Mouse (Mus musculus): Measurements from ENCODE around the gene Acaca.
A peak's percentile ranks its signal among the peaks of the same experiment; 100 is the strongest.

Acaca gene

DNA sequence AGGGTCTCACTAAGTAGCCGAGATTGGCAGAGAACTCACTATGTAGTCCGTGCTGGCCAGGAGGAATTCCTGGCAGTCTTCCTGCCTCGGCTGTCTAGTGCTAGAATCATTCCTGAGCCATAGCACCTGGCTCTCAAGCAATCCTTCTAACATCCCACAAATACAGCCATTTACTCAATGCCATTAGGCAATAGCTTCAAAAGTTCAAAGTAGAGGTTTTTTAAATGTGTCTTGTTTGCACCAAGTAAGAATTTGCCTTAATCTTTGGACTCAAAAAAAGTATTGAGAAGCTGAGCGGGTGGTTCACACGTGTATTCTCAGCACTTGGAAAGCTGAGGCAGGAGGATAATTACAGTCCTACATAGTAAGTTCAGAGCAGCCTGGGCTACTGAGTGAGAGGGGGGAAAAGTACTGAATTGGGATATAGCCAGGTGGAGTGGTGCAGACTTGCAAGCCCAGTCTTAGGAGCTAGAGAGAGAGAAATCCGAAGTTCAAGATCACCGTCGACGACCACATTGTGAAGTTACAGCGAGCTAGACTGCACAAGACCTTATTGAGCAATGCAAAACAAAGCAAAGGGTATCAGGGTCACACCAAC lies 15.8 kb downstream of the Acaca start:
- DNase-seq (ENCODE audit: extremely low spot score, low read depth, low spot score), result no peak

DNA sequence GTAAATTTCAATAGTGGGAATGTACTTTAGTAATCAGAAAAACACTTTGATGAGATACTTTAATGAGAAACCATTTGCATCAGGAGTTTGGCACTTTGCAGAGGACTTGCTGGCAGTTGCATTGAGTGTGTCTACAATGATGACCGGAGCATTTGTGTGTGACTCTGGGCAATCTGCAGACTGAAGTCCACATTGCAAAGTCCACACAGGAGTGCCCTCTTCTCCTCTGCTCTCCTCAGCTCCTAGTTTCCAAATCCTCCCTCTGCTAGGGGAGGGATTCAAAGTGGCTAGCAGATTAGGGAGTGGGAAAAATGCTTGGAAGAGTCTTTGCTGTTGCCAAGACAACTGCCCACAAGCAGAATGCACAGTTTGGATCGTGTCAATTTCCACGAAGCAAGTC lies 16.6 kb downstream of the Acaca start:
- DNase-seq (ENCODE audit: extremely low spot score, low read depth, low spot score), result no peak

DNA sequence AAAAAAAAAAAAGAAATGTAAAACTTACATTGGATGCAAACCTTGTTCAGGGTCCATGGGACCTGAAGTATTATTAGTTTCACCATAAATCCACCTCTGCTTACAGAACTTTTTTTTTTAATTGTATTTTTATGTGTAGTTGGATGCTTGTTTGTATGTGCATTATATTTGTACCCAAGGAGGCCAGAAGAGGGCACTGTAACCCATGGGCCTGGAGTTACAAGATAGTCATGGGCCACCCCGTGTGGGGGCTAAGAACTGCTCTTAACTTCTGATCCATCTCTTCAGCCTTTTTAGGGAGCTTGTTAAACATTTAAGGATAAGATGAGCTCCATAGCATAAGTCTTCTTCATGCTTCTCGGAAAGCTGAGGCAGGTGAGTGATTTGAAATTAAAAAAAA lies 21.4 kb downstream of the Acaca start:
- no peak for DNase-seq (ENCODE audit: extremely low spot score, low read depth, low spot score)

DNA sequence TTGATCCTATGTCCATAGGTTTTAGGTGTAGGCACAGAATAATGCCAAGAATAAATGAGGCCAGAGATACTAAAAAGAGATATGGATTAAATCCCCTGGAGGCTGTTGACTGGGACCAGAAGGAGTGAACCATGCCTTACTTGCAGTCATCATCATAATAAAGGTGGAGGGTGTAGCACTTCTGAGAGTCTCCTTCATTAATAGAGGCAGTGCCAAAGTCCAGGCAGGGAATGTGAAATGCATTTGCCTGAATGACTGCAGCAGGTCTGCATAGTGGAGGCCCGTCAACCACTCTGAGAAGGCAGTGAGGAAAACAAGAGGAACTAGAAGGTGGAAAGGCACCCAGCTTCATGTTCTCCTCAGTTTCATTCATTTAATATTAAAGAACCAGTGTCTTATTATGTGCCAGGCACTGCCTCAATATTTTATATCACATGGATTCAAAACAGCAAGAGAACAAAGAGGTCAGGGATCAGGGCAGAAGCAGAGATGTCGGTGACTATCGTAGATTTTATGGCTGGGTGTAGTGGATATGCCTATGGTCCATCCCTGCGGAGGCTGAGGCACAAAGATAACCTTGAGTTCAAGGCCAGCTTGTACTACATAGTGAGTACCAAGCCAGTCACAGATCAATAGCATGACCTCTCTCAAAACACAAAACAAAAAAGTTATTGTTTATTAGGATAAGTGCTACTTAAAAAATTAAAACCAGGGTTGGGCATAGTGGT lies 27.2 kb downstream of the Acaca start:
- no peak for DNase-seq (ENCODE audit: extremely low spot score, low read depth, low spot score)

DNA sequence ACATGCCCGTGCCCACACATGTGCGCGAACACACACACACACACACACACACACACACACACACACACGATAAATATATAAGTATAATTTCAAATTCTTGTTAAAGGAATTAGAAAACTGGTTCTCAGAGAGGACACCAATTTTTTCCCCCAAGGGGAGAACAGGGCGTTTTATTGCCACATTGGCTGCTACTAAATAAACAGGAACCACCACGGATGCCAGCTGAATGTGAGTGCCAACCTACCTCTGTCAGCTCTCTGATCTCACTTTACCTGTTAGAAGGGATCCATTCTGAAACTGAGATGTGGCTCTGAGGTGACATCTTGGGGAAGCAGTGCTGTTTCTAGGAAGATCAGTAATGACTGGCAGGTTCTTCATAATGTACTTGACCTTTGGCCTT lies 34.7 kb downstream of the Acaca start:
- no peak for DNase-seq (ENCODE audit: extremely low spot score, low read depth, low spot score)

DNA sequence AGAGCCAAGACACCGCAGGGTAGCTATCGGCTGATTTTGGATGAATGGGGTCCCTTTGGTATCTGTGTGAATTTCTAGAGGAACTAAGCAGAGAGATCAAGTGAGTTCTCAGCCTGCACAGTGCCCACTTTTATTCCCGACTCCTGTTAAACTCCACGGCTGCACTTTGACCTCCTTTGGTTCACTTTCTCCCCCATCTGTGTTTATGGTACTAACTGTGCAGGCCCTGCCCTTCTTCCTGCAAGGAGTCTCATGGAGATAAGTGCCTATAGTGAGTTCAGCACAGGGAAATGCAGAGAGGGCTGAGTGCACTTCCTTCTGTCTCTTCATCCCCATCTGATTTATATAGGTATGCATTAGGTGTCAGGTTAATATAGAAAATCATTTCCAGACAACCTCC lies 35.1 kb downstream of the Acaca start:
- no peak for DNase-seq (ENCODE audit: extremely low spot score, low read depth, low spot score)

DNA sequence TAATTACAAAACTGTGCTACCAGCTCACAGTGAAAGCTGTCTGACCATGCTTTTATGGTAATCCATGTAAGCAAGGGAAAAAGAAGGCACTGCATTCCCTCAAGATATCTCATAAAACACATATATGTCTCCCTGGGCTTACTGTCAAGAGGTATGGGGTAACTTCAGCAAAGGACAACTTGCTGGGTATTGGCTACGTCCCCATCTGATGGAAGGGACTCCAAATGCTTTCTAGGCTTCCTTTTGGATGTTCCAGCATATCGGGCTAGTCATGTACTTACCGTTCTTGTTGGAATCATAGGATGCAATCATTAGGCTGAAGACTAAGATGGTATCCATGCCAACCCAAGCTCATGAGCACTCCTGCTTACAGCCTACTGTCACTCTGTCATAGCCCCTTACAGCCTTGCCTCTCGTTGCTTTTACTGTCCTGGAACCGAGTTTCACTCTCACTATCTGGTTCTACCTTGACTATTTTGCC lies 37.6 kb downstream of the Acaca start, which contains the start of gene Gm11437:
TSS of gene Gm11437 (minus strand) at position 431 of the 481 bp plus-strand sequence.
- DNase-seq (ENCODE audit: extremely low spot score, low read depth, low spot score), result no peak

DNA sequence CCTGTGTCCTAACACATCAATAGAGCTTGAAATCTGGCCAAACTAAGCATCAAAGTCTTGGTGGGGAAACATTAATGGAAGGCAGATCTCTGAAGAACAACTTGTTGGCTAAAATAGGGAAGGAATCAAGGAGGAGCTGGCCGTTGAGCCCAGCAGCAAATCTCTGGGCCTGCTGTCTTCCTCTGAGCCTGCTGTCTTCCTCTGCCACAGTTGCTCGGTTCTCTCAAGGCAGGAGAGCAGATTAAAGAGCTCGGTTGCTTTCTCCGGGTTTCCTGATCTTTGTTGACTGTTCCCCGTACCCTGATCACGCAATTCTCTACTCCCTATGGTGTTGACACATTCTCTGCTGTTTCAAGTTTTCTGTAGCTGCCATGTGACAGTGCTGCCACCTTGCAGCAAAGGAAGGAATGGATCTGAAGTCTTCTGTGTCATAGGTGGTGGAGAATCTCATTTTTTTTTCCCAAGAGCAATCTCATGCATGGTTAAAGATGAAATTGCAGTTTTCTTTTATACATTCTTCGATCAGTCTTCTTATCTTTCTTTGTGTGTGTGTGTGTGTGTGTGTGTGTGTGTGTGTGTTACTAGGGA lies 39.3 kb downstream of the Acaca start:
- DNase-seq (ENCODE audit: extremely low spot score, low read depth, low spot score), result no peak

DNA sequence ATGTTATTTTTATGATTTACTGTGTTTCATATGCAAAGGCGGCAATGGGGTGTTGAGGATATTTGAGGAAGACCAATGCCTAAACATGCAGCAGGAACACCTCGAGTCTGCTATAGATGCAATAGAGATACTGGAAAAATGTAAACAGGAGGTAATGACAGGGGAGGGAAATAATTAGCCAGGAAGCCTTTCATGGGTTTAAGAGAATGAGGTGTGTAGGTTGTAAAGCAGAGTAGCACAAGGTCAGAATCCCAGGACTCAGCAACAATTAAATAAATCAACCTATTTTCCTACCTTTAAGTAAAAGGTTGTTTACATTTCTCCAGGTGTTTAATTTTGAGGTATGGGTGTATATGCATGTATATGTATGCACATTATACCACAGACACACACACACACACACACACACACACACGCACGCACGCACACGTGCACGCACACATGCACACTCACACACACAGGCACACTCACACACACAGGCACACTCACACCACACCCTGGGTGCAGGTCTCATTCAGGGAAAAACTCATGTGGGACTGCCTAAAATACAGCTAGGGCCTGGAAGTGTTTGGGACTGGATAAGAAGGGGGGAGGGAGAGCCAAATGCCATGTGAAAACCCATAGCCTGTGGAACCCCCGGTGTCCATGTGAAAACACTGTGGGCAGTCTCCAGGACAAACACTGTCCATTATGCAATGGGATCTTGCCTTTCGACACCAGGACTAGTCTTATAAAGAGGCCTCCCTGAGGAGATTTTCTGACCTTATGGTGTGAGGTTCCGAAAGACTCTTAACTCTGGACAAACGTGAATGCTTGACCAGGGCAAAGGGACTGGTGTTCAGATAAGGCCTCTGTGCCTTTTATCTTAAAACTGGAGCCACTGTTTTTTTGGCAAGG lies 43.3 kb downstream of the Acaca start:
- DNase-seq (ENCODE audit: extremely low spot score, low read depth, low spot score), result no peak

DNA sequence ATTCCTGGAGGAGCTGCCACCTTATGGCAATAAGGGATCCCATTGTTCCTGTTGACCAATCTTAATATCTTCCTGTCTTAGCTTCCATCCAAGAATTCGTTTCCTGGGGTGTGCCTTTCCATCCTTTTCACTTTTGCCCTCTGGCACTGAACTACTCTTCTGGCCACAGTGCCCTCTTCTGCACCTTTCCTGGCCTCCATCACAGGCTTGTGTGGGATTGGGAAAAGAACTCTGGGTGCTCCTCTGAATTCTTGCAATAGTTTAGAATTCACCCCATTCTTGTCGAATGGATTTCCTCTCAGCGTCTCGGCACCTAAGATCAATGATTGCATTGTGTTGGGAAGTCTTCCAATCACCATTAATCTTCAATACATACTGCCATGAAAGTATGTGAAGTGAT lies 49.1 kb downstream of the Acaca start:
- DNase-seq (ENCODE audit: extremely low spot score, low read depth, low spot score), result no peak

DNA sequence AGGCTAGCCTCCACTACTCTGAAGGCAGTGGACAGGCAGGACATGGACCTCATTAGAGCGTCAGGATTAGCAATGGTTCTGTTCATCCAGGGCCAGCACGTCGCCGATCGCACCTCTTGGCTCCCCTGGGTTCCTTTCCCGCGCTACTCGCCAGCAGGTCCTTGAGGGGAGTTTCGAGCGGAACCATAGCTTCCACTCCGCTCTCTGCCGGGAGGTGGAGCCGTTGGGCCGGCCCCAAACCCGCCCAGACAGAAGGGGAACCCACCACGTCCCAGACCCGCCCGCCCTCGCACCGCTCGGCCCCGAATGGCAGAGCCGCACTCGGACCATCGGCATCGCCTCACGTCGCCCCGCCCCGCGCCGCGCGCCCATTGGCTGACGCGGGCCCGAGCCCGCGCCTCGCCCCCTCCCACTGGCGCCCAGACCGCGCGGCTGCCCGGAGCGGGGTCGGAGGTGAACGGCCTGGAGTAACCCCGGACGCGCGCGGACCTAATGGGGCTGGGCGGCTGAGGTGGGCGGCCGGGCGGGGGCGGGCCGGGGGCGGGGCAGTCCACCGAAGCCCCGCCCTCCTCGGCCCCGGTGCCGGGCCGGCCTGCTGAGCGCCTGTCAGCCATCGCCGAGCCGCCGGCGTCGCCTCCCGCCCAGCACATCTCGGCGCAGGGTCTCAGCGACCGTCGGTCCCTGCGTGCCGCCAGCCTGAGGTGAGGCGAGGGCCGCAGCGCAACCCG lies 49.9 kb downstream of the Acaca start:
- peak; percentile 73 for DNase-seq (ENCODE audit: extremely low spot score, low read depth, low spot score)

DNA sequence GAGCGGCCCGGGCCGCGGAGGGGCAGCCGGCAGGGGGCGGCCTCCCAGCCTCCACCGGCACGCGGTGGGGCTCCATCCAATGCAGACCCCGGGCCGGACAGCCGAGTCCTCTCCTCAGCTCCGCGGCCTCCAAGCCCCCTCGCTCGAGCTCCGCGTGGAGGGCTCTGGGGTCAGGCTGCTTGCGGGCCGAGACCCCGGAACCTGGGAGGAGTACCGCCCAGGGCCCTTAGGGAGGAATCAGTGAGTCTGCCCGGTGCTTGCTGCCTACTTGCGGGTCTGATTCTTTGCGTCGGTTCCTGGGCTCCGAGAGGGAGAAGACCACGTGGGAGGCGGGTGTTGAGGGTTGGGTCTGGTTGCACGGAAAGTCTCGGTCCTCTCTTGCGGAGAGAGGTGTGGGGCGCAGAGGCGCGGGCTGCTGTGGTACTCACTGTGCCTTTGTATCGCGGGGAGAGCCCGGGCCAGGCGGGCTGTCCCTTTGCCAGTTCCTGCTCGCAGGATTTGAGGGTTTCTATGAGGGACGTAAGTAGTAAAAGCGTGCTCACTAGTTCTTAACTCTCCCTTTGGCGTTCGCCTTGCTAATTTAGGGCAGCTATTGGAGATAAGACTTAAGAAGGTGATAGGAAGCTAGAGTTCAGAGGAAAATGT lies 50.6 kb downstream of the Acaca start:
- peak; percentile 44 for DNase-seq (ENCODE audit: extremely low spot score, low read depth, low spot score)

DNA sequence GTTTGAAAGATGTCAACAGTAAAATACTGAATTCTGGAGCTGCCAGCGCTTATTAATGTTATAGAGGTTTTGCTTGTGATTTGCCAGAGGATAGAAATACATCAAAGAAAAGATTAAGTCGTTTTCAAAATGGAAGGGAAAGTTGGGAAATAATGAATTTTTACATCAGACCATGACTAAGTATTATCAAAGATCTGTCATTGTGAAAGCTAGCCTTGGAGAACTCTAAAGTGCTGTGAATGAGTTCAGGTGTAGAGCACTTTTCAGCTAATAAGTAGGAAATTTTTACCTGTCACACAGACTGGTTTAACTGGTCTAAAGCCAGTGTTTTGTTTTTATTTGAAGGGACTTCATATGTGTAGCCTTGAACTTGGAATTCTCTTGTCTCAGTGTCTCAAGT lies 51.8 kb downstream of the Acaca start:
- DNase-seq (ENCODE audit: extremely low spot score, low read depth, low spot score), result no peak

DNA sequence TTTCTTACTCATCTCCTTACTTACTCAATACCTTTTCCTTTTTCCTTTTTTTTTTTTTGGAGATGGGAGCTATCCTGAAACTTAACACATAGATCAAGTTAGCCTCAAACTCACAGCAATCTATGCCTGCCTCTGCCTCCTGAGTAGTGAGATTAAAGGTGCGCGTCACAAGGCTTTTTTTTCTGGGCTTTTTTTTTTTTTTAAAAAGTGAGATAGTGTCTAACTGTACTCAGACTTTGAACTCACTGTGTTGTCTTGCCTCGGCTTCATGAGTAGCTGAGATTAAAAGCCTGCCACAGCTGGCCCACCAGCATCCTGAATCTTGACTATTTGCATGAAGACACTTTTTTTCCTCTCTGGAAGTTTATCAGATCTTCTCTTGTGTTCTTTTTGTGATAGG lies 59.1 kb downstream of the Acaca start:
- no peak for DNase-seq (ENCODE audit: extremely low spot score, low read depth, low spot score)

DNA sequence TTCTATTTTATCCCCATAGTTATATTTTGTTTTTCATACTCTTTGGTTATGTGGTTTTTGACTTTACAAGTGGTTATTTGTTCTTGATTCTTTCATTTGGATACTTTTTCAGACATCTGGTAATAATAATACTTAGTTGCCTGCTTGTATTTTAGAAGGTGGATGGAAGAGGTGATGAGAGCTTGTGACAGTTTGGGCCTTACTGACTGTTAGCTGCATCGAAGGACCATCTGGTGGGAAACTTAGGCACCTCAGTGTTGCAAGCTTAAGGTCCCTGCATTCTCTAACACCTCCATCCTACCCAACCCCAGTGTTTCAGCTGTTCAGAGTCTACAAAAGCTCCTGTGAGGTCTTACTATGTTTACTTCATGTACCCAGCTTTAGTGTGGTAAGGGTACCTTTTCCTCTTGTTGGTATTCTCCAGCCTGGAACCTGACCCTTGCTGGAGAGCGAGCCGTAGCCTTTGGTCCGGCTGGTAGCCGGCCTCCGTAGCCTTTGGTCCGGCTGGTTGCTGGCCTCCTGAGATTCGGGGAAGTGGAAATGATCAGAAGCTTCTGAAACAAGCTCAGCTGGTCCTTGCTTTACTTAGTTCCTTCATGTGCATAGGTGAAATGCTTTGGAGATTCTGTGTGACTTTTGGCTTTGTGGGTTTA lies 61.2 kb downstream of the Acaca start:
- no peak for DNase-seq (ENCODE audit: extremely low spot score, low read depth, low spot score)

DNA sequence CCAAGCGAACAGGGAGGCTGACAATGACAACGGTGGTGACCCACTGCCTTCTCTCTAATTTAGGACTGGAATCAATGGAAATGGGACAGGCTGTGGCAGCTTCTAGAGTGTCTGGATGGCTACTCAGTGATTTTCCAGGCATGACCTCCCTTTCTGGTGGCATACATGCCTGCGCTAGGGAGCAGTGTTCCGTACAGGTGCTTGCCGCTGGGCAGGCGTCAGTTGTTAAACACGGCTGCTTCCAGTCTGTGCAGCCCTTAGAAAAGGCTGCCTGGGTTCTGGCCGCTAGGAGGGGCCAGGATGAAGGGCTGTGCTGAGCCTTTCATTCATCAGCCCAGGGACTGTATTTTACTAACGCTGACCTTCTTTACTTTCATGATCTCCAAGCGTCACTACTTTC lies 63.8 kb downstream of the Acaca start:
- DNase-seq (ENCODE audit: extremely low spot score, low read depth, low spot score), result no peak

DNA sequence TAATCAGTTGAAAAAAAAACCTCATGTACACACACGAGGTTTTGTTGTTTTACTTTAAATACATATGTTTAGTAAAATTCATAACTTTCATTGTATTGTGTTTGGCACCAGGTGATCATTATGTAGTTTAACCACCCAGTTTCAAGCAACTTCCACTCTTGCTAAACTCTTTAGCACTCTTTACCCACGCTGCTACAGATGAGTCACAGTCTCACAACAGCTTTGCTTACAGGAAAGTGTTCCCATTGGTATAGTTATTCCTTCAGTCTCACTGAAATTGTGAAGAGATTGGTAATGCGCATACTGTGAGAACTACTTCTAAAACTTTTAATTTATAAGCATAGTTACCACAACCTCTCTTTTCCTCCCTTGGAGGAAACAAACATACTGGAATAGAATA lies 65.3 kb downstream of the Acaca start:
- no peak for DNase-seq (ENCODE audit: extremely low spot score, low read depth, low spot score)

DNA sequence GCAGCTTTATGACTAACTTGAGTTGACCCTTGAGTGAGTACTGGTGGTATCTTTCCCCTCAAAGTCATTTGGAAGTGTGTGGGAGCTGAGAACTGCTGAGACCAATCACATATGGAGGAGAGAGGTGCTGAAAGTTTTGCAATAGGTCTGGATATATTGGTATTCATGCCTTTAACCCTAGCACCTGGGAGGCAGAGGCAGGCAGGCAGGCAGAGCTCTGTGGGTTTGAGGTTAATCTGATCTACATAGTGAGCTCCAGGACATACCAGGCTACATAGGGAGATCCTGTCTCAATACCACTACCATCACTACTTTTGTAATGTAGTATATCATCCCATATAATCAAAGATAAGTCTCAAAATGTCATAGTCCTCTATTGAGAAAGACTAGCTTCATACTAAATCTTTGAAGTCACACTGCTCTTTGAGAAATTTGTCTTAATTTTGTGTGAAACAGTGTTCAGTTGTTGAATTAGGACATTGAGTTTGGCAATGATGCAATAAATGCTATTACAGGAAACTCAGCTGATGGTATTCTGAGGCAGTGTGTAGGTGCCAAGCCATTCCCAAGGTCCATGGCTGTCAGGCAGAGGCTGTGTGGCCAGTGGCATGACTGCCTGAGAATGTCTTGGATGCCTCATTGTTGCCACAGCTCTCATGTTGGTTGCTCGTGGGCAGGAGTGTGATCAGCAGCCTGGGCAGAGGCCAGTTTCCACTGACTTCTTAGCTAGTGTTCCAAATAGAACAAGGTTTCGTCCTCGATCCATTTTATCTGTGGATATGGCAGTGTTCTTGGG lies 68.3 kb downstream of the Acaca start:
- DNase-seq (ENCODE audit: extremely low spot score, low read depth, low spot score), result no peak

DNA sequence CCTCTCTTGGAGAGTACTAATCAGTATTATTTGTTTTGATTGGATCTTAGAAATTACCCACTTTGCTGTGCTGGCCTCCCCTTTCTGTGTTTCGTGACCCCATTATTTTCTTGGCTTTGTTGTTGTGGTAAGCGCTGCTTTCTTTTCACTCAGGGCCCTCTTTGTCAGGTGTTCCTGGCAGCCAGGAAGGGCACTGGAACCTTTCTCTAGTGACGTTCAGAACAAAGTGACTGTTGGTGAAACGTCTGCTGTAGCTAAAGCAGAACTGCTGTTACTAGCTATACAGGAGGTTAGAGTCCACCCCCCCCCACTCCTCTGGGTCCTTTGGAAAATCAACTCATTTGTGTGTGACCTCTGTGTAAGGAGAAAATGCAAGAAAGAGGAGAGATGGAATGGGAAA lies 76.3 kb downstream of the Acaca start:
- DNase-seq (ENCODE audit: extremely low spot score, low read depth, low spot score), result no peak

Data from hindlimb bud, embryonic 11.5 days (tissue).